Comparison of ENCODE assay signal across 15 mouse cellular contexts in the genomic region with DNA sequence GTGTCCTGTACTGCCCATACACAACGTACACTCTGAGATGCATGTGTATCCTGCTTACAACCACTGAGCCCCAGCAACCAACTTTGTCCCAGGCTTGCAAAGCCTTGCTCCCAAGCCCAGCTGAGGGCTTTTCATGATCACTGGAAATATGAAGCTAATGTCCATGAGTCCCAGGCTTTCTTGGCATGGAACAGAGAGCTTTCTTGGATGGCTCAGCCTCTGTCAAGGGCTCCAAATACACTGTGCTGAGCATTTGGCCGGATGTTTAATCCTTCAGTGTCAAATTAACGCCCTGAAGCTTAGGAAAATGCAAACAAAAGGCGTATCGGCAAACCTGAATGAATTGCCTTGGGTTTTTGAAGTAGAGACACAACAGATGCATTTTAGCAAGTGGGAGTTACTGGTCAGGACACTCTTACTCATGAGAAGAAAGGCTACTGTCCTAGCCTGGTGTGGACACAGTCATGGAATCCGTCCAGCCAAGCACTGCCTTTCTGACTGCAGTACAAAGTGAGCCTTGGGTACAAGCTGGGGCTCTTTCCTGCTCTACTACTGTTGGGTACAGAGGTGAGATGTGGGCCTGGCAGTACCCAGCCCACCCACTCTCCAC. TPM values are rescaled to one million over a fixed set of nuclear protein-coding genes. Genes with fewer than 3 reads are reported as not detected.
DNase-seq lines count a peak whose midpoint lies in the region; ATAC-seq lines count a peak whose summit lies in the region.
"Had no signal": no experiment of that assay in that cellular context is flagged by ENCODE, and none has a peak within 500 bp of the region (broad histone marks: within the 10 kb centered on the region; RNA-seq: fewer than 3 reads in every experiment).

No protein-coding gene starts in this region.

- H3K36me3 ChIP-seq in neural tube, embryonic 15.5 days, result no peaks in the 10 kb centered on the region

- no peak overlapping the region for H3K9ac ChIP-seq in neural tube, embryonic 15.5 days (replicated peaks)
- H3K9ac ChIP-seq: liver, embryonic 14.5 days had no signal

- 56% methylated on average over 6 of the region's 6 CpGs for WGBS in neural tube, embryonic 15.5 days

- ATAC-seq in neural tube, embryonic 15.5 days (ENCODE audit: low FRiP score), result no peak

- H3K9me3 ChIP-seq in neural tube, embryonic 15.5 days (replicated peaks), result no peaks in the 10 kb centered on the region
- H3K9me3 ChIP-seq: megakaryocyte, embryonic 14.5 days had no signal

- DNase-seq in cerebellum, postnatal 10 days, result peak; percentile 64 to 68
- no peak for DNase-seq in cerebellum, postnatal 4 days (ENCODE audit: low spot score in 2 of 2)
- DNase-seq in heart, postnatal 10 days, result peak; percentile 19 to 37
- DNase-seq in heart, postnatal 4 days, result no peak
- DNase-seq in neural tube, embryonic 10.5 days (ENCODE audit: extremely low spot score, low spot score), result no peak
- DNase-seq in skeletal muscle tissue, adult 2 months (ENCODE audit: low read depth, low spot score), result peak; percentile 9
- DNase-seq in spleen, postnatal 10 days (ENCODE audit: low spot score in 2 of 2), result no peak
- DNase-seq: left cerebral cortex, postnatal 4 days; thymus, adult 18-20 months had no signal

- H3K27me3 ChIP-seq in neural tube, embryonic 15.5 days (replicated peaks), result peaks cover 4% of the 10 kb centered on the region; the same call in 1 of the 2 replicates

- no peak overlapping the region for H3K4me3 ChIP-seq in neural tube, embryonic 15.5 days (replicated peaks)
- H3K4me3 ChIP-seq: heart, adult 2 months; megakaryocyte, embryonic 14.5 days had no signal

- H3K4me2 ChIP-seq in neural tube, embryonic 15.5 days, result no peak overlapping the region

- H3K27ac ChIP-seq in neural tube, embryonic 15.5 days (replicated peaks), result peak overlapping the region; percentile 30; the same call in 1 of the 2 replicates
- H3K27ac ChIP-seq: heart, adult 2 months; liver, embryonic 14.5 days had no signal

- intact Hi-C loops in heart, postnatal 10 days (cut with DNase I), result no loop called here

- peaks cover 23% of the 10 kb centered on the region for H3K4me1 ChIP-seq in neural tube, embryonic 15.5 days

RNA-seq across cellular contexts. Expression of gene Ntsr1, which starts 32.7 kb away (rescaled TPM):
- total RNA-seq in heart, postnatal 10 days (2021), result under 1 TPM; 0.12 TPM
- total RNA-seq in heart, postnatal 4 days (2021), result under 1 TPM; 0.21 to 0.45 TPM
- polyA plus RNA-seq in neural tube, embryonic 15.5 days (2015; fragmentation: Nextera tagmentation; extraction: Ambion mirVana), result 2.0 and 2.2 TPM in 2 replicates
- total RNA-seq: adrenal gland, postnatal 14 days; heart, adult 2 months; heart, postnatal 36 days had no signal
- polyA plus RNA-seq: heart, adult 2 months had no signal

RNA-seq across cellular contexts. Expression of gene Mrgbp, which starts 48.6 kb away (rescaled TPM):
- total RNA-seq in heart, postnatal 10 days (2021), result 10 to 100 TPM; 17.8 to 21.3 TPM
- total RNA-seq in heart, postnatal 4 days (2021), result 10 to 100 TPM; 26.1 to 27.0 TPM
- polyA plus RNA-seq in neural tube, embryonic 15.5 days (2015; fragmentation: Nextera tagmentation; extraction: Ambion mirVana), result 36.7 and 37.0 TPM in 2 replicates

RNA-seq across cellular contexts. Expression of gene Ogfr, which starts 56.6 kb away (rescaled TPM):
- total RNA-seq in heart, postnatal 10 days (2021), result 10 to 100 TPM; 42.6 to 48.8 TPM
- total RNA-seq in heart, postnatal 4 days (2021), result 10 to 100 TPM; 49.6 to 51.8 TPM
- 81.0 and 90.0 TPM in 2 replicates for polyA plus RNA-seq in neural tube, embryonic 15.5 days (2015; fragmentation: Nextera tagmentation; extraction: Ambion mirVana)

Comparison
In these comparisons a context has a peak if more than half of its experiments do, and no peak if none do; other contexts are left out.
1. DNase-seq: peak in cerebellum, postnatal 10 days (2 of 2), heart, postnatal 10 days (2 of 2) and skeletal muscle tissue, adult 2 months (single experiment); none in cerebellum, postnatal 4 days (0 of 2), heart, postnatal 4 days (single experiment), neural tube, embryonic 10.5 days (single experiment) and spleen, postnatal 10 days (0 of 2).